Mouse (Mus musculus) forebrain, embryonic 16.5 days (tissue): ENCODE results near the gene Fsd2. TPM values are rescaled to one million over a fixed set of nuclear protein-coding genes. Genes with fewer than 3 reads are reported as not detected.

Experiments
- ATAC-seq: fragments of 200-750 bp; cut with Nextera tagmentation; 2 replicates; pipeline ENCODE4 v1.8.0; 2017; ENCODE audit warnings: mild to moderate bottlenecking, moderate library complexity
- H3K27ac ChIP-seq: fragments of 300-500 bp; sonication (generic); 2 replicates; pipeline ENCODE4 v1.5.1; 2014; ENCODE audit warnings: low read length, control low read depth
- H3K27me3 ChIP-seq: fragments of 300-500 bp; sonication (generic); replicated peaks from 2 replicates; pipeline ENCODE4 v1.6.1; 2014; ENCODE audit warnings: low read length; ENCODE audit not compliant: control insufficient read depth, insufficient read depth
- H3K36me3 ChIP-seq: fragments of 300-500 bp; sonication (generic); 2 replicates; pipeline ENCODE4 v1.6.1; 2014; ENCODE audit not compliant: control insufficient read depth, insufficient read depth
- H3K4me1 ChIP-seq: fragments of 300-500 bp; sonication (generic); replicated peaks from 2 replicates; pipeline ENCODE4 v1.6.1; 2014; ENCODE audit warnings: low read length; ENCODE audit not compliant: control insufficient read depth, insufficient read depth
- H3K4me2 ChIP-seq: fragments of 300-500 bp; sonication (generic); 2 replicates; pipeline ENCODE4 v1.6.1; 2014; ENCODE audit warnings: mild to moderate bottlenecking, low read length, control low read depth
- H3K4me3 ChIP-seq: fragments of 300-500 bp; sonication (generic); replicated peaks from 2 replicates; pipeline ENCODE4 v1.5.1; 2014; ENCODE audit warnings: mild to moderate bottlenecking, low read length, control low read depth
- H3K9ac ChIP-seq: fragments of 300-500 bp; sonication (generic); replicated peaks from 2 replicates; pipeline ENCODE4 v1.6.1; 2014; ENCODE audit warnings: low read depth, low read length, control low read depth
- H3K9me3 ChIP-seq: fragments of 300-500 bp; sonication (generic); 2 replicates; pipeline ENCODE4 v1.6.1; 2016; ENCODE audit warnings: low read length; ENCODE audit not compliant: control insufficient read depth
- WGBS: fragments of 180-500 bp; shearing (Covaris S2); extraction: QIAGEN DNeasy Blood & Tissue Kit; methylation state at CpG from one replicate; pipeline ENCODE4 v1.1.7; 2014; 5-methylcytosine and 5-hydroxymethylcytosine counted together
- polyA plus RNA-seq: library from polyadenylated mRNA; unstranded; fragments of >200 nt; fragmentation: Nextera tagmentation; extraction: Ambion mirVana; gene quantifications from 2 replicates; pipeline ENCODE4 v1.2.1, GENCODE M21; 2015

Fsd2 gene
- polyA plus RNA-seq, 1 experiment from 2014 or later, result 0.46 TPM

DNA sequence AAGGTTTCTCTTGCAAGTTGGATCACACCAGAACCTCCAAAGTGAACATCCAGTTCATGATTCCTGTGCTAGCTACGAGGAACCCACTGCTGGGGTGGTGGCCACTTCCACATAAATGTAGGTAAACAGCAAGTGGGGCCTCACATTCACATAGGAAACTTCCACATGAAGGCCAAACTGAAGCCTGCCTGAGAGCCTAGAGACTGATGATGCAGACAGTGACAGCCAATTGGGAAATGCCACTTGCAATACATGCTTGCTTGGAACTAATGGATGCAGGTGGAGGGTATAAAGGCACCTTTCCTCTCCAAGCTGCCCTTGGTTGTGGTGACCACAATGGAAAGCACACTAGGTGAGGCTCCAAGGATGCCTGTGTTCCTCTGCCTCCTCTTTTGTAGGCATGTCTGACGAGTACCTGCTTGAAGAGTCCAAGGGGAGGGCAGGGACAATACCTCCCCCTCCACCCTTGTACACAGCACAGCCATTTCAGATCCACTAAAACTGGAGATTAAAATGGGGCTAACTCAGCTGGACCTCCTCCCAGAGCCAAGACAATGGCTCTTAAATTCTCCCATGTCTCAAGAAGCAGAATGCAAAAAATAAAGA, 28.6 kb downstream of the Fsd2 start:
- no peak for ATAC-seq

GRCm38 (mm10) chr7:81536478-81536877, 30.3 kb downstream of the Fsd2 start:
- Histone ChIP-seq H3K4me1 (peaks cover 4% of the 10 kb centered on the region; the same call in 1 of the 2 replicates), H3K9me3 (no peaks in the 10 kb centered on the region), H3K4me2 (no peak overlapping the region), H3K9ac (no peak overlapping the region), H3K4me3 (no peak overlapping the region), H3K36me3 (peaks cover 29% of the 10 kb centered on the region), H3K27me3 (no peaks in the 10 kb centered on the region), H3K27ac (no peak overlapping the region)
- WGBS, result 97% methylated on average over 4 of the region's 4 CpGs
- ATAC-seq, result no peak

More for the DNA sequence above, 28.6 kb downstream of the Fsd2 start:
- Histone ChIP-seq H3K4me3 (no peak overlapping the region), H3K27me3 (no peaks in the 10 kb centered on the region), H3K4me1 (peaks cover 7% of the 10 kb centered on the region), H3K9me3 (no peaks in the 10 kb centered on the region), H3K4me2 (no peak overlapping the region), H3K36me3 (peaks cover 17% of the 10 kb centered on the region), H3K9ac (no peak overlapping the region), H3K27ac (no peak overlapping the region)
- WGBS, result 85% methylated on average over 2 of the region's 2 CpGs

DNA sequence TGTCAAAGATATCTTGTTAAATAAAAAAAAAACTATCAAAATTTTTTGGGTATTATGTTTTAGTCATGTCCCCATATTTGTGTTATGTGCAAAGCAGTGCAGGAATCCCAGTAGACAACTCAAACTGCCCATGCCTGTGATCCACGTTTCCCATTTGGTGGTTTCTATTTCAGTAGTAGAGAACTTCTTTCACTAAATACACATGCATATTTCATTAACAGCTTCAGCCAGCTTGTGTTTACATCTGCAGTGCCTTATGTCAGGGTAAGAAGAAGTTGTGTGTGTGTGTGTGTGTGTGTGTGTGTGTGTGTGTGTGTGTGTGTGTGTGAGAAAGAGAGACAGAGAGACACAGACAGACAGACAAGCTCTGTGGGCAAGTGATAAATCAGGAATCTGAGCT, 35.3 kb downstream of the Fsd2 start:
- no peak for ATAC-seq
- no peak overlapping the region for H3K4me3 ChIP-seq
- H3K27ac ChIP-seq, result no peak overlapping the region
- H3K27me3 ChIP-seq, result no peaks in the 10 kb centered on the region
- H3K36me3 ChIP-seq, result peaks cover 35% of the 10 kb centered on the region
- no peaks in the 10 kb centered on the region for H3K9me3 ChIP-seq
- 79% methylated on average over 1 of the region's 1 CpGs for WGBS
- no peak overlapping the region for H3K9ac ChIP-seq
- no peaks in the 10 kb centered on the region for H3K4me1 ChIP-seq
- H3K4me2 ChIP-seq, result no peak overlapping the region

DNA sequence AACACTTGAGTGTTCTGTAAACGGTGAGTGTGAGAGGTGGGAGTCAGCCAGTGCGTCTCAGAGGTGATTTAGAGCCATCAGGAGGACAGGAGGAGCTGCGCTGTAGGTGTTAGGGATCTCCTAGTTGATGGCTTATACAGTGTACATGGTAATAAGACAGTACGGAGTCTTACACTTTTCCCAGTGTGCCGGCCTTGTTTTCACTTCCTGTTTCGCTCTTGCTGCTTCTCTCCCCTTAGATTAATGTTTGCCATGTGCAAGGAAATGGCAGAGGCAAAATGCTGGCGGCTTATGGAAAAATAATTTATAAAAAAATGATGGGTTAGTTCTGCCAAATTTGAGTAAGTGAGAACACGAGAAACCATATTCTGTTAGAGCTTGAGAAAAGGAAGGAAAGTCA, 37.8 kb downstream of the Fsd2 start:
- no peaks in the 10 kb centered on the region for H3K9me3 ChIP-seq
- H3K27ac ChIP-seq, result no peak overlapping the region
- no peak overlapping the region for H3K9ac ChIP-seq
- H3K27me3 ChIP-seq, result no peaks in the 10 kb centered on the region
- H3K4me2 ChIP-seq, result no peak overlapping the region
- H3K4me3 ChIP-seq, result no peak overlapping the region
- ATAC-seq, result no peak
- H3K36me3 ChIP-seq, result peaks cover 23% of the 10 kb centered on the region
- peaks cover 11% of the 10 kb centered on the region for H3K4me1 ChIP-seq
- 90% methylated on average over 8 of the region's 8 CpGs for WGBS

DNA sequence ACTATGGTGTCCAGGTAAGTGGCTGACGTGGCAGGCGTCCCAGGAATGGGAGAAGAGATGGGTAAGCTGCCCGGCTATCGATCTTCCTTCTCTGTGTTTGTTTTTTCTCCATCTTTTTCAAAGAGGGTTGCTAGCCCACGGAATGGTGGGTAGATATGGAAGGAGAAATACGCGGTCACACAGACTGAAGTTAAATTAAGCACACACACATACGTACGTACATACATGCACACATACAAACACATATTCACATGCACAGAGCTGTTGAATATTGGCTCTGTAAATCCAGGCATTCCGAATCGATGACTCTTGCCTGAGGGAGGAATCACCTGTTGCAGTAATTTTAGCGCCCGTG, 43.1 kb downstream of the Fsd2 start:
- H3K27ac ChIP-seq, result peak overlapping the region; percentile 92
- H3K4me1 ChIP-seq, result peaks cover 17% of the 10 kb centered on the region
- H3K4me2 ChIP-seq, result peak overlapping the region; percentile 97
- peak; percentile 36 for ATAC-seq
- H3K36me3 ChIP-seq, result peaks cover 2% of the 10 kb centered on the region; the same call in 1 of the 2 replicates
- peak overlapping the region; percentile 77 for H3K4me3 ChIP-seq
- H3K27me3 ChIP-seq, result 0 out of 2 replicates have a peak, but pooled peaks cover 6% of the 10 kb centered on the region
- peak overlapping the region; percentile 74 for H3K9ac ChIP-seq
- 9% methylated on average over 13 of the region's 13 CpGs for WGBS
- no peaks in the 10 kb centered on the region for H3K9me3 ChIP-seq

DNA sequence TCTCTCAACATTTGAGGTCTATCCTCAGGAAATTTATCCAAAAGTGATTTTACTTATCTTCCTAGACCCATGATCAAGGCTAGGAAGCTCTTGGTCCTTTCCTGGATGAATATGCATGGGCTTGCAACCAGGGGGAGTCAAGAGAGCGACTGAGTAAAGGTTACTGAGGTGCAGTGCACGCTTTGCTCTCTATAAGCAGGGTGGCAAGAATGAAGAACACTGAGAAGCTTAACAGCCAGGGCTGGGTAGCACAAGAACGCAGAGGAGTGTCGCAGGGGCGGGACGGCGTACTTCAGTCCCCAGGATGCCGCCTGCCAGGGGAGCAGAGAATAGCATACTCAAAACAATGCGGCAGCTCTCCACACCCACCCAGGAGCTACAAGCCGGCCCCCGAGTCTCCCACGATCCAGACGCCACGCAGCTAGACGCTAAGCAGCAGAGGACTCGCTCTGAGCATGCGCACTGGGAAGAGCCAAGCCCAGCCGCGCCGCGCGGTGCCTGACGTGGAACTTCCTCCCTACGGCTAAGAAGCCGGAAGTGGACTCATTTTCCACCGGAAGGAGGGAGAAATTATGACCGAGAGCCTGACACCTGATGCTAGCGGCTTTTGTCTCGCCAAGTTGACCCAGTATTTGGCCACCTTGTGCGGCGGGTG, 43.6 kb downstream of the Fsd2 start:
- under 1% methylated on average over 31 of the region's 31 CpGs for WGBS
- Histone ChIP-seq H3K9me3 (no peaks in the 10 kb centered on the region), H3K9ac (peak overlapping the region; percentile 74), H3K4me1 (peaks cover 17% of the 10 kb centered on the region), H3K27ac (peak overlapping the region; percentile 92), H3K4me2 (peak overlapping the region; percentile 97), H3K4me3 (peak overlapping the region; percentile 77), H3K36me3 (peaks cover 2% of the 10 kb centered on the region; the same call in 1 of the 2 replicates), H3K27me3 (0 out of 2 replicates have a peak, but pooled peaks cover 6% of the 10 kb centered on the region)
- peak; percentile 99 for ATAC-seq

DNA sequence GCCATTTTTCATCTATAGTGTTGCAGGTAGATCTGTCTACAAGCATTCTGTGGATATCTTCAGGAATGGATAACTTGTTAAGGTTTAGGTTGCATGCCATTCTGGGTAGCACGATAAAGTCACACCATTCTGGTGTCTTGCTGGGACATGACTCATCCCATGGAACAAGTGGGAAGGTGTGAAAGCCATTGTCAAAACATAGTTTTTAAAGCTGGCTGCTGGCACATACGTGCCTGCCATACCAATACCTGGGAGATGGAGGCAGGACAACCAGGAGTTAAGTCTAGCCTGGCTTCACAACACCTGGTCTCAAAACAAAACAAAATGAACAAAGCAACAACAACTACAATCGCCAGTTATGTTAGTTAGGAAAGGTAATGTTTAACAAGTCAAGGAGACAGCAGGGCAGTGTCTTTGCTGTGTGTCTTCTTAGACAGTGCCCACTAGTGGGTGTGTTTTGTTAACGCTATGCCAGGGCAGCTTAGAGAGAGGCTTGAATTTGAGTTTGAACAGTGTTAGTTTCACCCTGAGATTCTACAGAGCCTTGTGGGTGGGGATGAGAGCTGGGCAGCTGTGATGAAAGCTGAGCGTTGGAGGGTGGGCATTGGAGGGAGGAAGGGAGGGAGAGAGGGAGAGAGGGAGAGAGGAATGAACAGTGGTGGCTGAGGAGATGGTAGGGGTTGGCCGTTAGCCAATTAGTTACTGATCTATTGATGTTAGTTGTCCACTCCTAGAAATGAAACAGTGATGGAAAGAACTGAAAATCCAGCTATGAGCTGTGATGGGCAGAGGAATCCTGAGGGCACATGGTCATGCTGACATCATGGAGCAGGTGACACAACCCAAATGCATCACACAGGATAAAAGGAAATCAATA, 50.4 kb downstream of the Fsd2 start:
- Histone ChIP-seq H3K4me3 (no peak overlapping the region), H3K36me3 (no peaks in the 10 kb centered on the region), H3K4me1 (no peaks in the 10 kb centered on the region), H3K27me3 (0 out of 2 replicates have a peak, but pooled peaks cover 6% of the 10 kb centered on the region), H3K27ac (no peak overlapping the region), H3K9ac (no peak overlapping the region), H3K9me3 (no peaks in the 10 kb centered on the region), H3K4me2 (no peak overlapping the region)
- WGBS, result 78% methylated on average over 6 of the region's 6 CpGs
- no peak for ATAC-seq

- H3K9me3 ChIP-seq, result no peaks in the 10 kb centered on the region
- H3K36me3 ChIP-seq, result no peaks in the 10 kb centered on the region
- 54% methylated on average over 13 of the region's 13 CpGs for WGBS
- no peaks in the 10 kb centered on the region for H3K27me3 ChIP-seq
- no peak for ATAC-seq
- no peak overlapping the region for H3K9ac ChIP-seq
- H3K4me3 ChIP-seq, result no peak overlapping the region
- H3K4me1 ChIP-seq, result no peaks in the 10 kb centered on the region
- no peak overlapping the region for H3K27ac ChIP-seq
- H3K4me2 ChIP-seq, result no peak overlapping the region
Observed at GRCm38 (mm10) chr7:81514906-81515590, 51.7 kb downstream of the Fsd2 start.

GRCm38 (mm10) chr7:81501050-81501449, 65.7 kb downstream of the Fsd2 start:
- no peaks in the 10 kb centered on the region for H3K4me1 ChIP-seq
- whole genome bisulfite sequencing, result 84% methylated on average over 2 of the region's 2 CpGs

More at GRCm38 (mm10) chr7:81501050-81501449, 65.7 kb downstream of the Fsd2 start:
- H3K9me3 ChIP-seq, result no peaks in the 10 kb centered on the region
- H3K36me3 ChIP-seq, result no peaks in the 10 kb centered on the region
- no peak for ATAC-seq
- no peak overlapping the region for H3K4me3 ChIP-seq
- H3K27ac ChIP-seq, result no peak overlapping the region
- no peak overlapping the region for H3K9ac ChIP-seq
- no peaks in the 10 kb centered on the region for H3K27me3 ChIP-seq
- H3K4me2 ChIP-seq, result no peak overlapping the region
